Mouse (Mus musculus): ENCODE results near the gene Ferd3l. TPM values are rescaled to one million over a fixed set of nuclear protein-coding genes. Genes with fewer than 3 reads are reported as not detected.

The Ferd3l gene
- polyA plus RNA-seq, 1 experiment from 2014 or later: not detected

GRCm38 (mm10) chr12:33954931-33955565, 26.8 kb downstream of the Ferd3l start:
- H3K4me2 ChIP-seq (replicated peaks; ENCODE audit: low read depth): no peak overlapping the region
- 21% methylated on average over 8 of the region's 8 CpGs for WGBS
- no peak overlapping the region for H3K4me3 ChIP-seq (ENCODE audit: low read depth, low read length)
- no peak for TF ChIP-seq CTCF (IDR thresholded peaks at IDR 0.05; ENCODE audit: low read depth)
- no peaks in the 10 kb centered on the region for H3K36me3 ChIP-seq (ENCODE audit: control insufficient read depth, insufficient read depth)
- H3K9ac ChIP-seq (ENCODE audit: low read depth, low read length): no peak overlapping the region
- H3K27me3 ChIP-seq (replicated peaks; ENCODE audit: control insufficient read depth, insufficient read depth, low read length): peaks cover 57% of the 10 kb centered on the region
- no peak overlapping the region for H3K27ac ChIP-seq (ENCODE audit: low read depth, low read length)
- no peaks in the 10 kb centered on the region for H3K4me1 ChIP-seq (replicated peaks; ENCODE audit: control insufficient read depth, insufficient read depth, low read length)
- ATAC-seq: no peak
- no peaks in the 10 kb centered on the region for H3K9me3 ChIP-seq (ENCODE audit: control insufficient read depth)

- no peaks in the 10 kb centered on the region for H3K4me1 ChIP-seq (replicated peaks; ENCODE audit: control insufficient read depth, insufficient read depth, low read length)
- no peak for TF ChIP-seq CTCF (IDR thresholded peaks at IDR 0.05; ENCODE audit: low read depth)
- H3K4me2 ChIP-seq (replicated peaks; ENCODE audit: low read depth): peak overlapping the region; percentile 32; the same call in 1 of the 2 replicates
- no peak for ATAC-seq
- H3K36me3 ChIP-seq (ENCODE audit: control insufficient read depth, insufficient read depth): no peaks in the 10 kb centered on the region
- 6% methylated on average over 28 of the region's 28 CpGs for WGBS
- no peaks in the 10 kb centered on the region for H3K9me3 ChIP-seq (ENCODE audit: control insufficient read depth)
- H3K9ac ChIP-seq (ENCODE audit: low read depth, low read length): no peak overlapping the region
- no peak overlapping the region for H3K4me3 ChIP-seq (ENCODE audit: low read depth, low read length)
- H3K27ac ChIP-seq (ENCODE audit: low read depth, low read length): no peak overlapping the region
- H3K27me3 ChIP-seq (replicated peaks; ENCODE audit: control insufficient read depth, insufficient read depth, low read length): peaks cover 59% of the 10 kb centered on the region
These were observed 27.5 kb downstream of the Ferd3l start for GRCm38 (mm10) chr12:33955606-33956295.

DNA sequence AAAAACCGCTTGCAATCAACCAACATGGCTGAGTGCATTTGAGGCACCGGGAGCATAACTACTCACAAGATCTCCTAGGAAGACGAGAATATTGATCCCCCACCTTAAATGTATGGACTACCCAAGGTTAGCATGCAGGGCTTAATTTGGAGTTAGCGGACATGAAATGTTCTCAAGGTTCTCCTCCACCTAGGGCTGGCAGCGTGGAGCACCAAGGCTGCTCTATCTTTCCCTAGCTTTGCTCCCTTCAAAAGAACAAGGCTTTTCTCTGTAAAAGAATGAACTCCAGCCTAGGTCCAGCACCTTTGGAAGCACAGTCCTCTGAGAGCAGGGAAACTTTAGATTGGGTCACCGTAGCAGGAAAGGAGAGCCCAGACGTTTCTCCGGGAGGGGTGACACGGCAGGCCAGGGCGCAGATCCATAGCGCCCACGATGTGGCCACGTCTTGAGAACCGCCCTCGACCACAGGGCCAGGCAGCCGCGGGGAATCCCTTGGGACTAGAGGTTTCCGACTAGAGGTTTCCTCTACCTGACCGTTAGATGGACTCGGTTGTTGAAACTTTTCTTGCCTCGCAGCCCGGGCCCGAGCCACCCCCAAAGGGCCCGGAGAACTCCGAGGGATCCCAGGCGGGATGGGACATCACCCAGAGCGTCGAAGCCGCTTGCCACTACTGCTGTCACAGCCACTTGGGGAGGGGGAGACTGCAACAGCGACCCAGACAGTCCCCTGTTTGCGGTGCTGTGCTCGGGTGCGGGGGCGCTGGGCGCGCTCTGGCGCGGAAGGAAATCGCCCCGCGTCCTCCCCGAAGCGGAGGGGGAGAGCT, 28.6 kb downstream of the Ferd3l start:
- Histone ChIP-seq H3K27me3 (replicated peaks; ENCODE audit: control insufficient read depth, insufficient read depth, low read length) (peaks cover 67% of the 10 kb centered on the region), H3K36me3 (ENCODE audit: control insufficient read depth, insufficient read depth) (no peaks in the 10 kb centered on the region), H3K4me2 (replicated peaks; ENCODE audit: low read depth) (peak overlapping the region; percentile 86), H3K9ac (ENCODE audit: low read depth, low read length) (no peak overlapping the region), H3K9me3 (ENCODE audit: control insufficient read depth) (no peaks in the 10 kb centered on the region), H3K4me3 (ENCODE audit: low read depth, low read length) (peak overlapping the region; percentile 58), H3K27ac (ENCODE audit: low read depth, low read length) (no peak overlapping the region), H3K4me1 (replicated peaks; ENCODE audit: control insufficient read depth, insufficient read depth, low read length) (no peaks in the 10 kb centered on the region)
- TF ChIP-seq CTCF (IDR thresholded peaks at IDR 0.05; ENCODE audit: low read depth): no peak
- WGBS: 3% methylated on average over 38 of the region's 43 CpGs
- ATAC-seq: 0 out of 2 replicates have a peak, but pooled peaks have one; percentile 10

DNA sequence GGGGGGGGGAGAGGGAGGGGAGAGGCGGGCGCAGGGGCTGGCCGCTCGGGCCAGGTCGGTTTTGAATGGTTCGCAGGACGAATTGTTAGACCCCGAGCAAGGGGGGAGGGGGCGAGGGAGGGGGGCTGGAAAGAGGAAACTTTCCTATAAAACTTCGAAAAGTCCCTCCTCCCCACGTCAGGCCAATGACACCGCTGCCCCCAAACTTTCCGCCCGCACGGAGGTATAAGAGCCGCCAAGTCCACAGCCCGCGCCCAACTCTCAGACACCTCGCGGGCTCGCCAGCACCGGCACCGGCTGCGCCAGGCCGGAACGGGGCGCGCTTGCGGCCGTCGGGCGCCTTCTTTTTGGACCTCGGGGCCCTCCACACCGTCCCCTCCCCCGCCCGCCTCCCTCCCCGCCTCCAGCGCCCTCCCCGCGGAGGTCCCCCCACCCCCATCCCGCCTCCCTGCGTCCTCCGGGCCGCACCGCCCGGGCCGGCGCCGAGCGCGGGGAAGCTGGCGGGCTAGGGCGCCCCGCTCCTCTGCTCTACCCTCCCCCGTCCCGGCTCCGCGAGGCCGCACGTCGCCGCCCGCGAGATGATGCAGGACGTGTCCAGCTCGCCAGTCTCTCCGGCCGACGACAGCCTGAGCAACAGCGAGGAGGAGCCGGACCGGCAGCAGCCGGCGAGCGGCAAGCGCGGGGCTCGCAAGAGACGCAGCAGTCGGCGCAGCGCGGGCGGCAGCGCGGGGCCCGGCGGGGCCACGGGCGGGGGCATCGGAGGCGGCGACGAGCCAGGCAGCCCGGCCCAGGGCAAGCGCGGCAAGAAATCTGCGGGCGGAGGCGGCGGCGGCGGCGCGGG, 29.4 kb downstream of the Ferd3l start, which contains the start of gene Twist1:
Gene Twist1 (plus strand): TSS at position 272 of the 841 bp plus-strand sequence.
- Histone ChIP-seq H3K9ac (ENCODE audit: low read depth, low read length) (peak within 1 kb of the TSS; percentile 22), H3K9me3 (ENCODE audit: control insufficient read depth) (no peaks in the 10 kb centered on the region), H3K36me3 (ENCODE audit: control insufficient read depth, insufficient read depth) (no peaks in the 10 kb centered on the region), H3K4me2 (replicated peaks; ENCODE audit: low read depth) (peak within 1 kb of the TSS; percentile 86), H3K4me1 (replicated peaks; ENCODE audit: control insufficient read depth, insufficient read depth, low read length) (no peaks in the 10 kb centered on the region), H3K4me3 (ENCODE audit: low read depth, low read length) (peak within 1 kb of the TSS; percentile 58), H3K27me3 (replicated peaks; ENCODE audit: control insufficient read depth, insufficient read depth, low read length) (peaks cover 75% of the 10 kb centered on the region), H3K27ac (ENCODE audit: low read depth, low read length) (peak within 1 kb of the TSS; percentile 3; the same call in 1 of the 2 replicates)
- no peak for TF ChIP-seq CTCF (IDR thresholded peaks at IDR 0.05; ENCODE audit: low read depth)
- under 1% methylated on average over 75 of the region's 105 CpGs for WGBS
- ATAC-seq: peak; percentile 49

- no peak overlapping the region for H3K27ac ChIP-seq (ENCODE audit: low read depth, low read length)
- peak overlapping the region; percentile 58 for H3K4me3 ChIP-seq (ENCODE audit: low read depth, low read length)
- TF ChIP-seq CTCF (IDR thresholded peaks at IDR 0.05; ENCODE audit: low read depth): no peak
- H3K4me2 ChIP-seq (replicated peaks; ENCODE audit: low read depth): peak overlapping the region; percentile 86
- no peaks in the 10 kb centered on the region for H3K9me3 ChIP-seq (ENCODE audit: control insufficient read depth)
- H3K4me1 ChIP-seq (replicated peaks; ENCODE audit: control insufficient read depth, insufficient read depth, low read length): no peaks in the 10 kb centered on the region
- H3K36me3 ChIP-seq (ENCODE audit: control insufficient read depth, insufficient read depth): no peaks in the 10 kb centered on the region
- WGBS: 1% methylated on average over 55 of the region's 56 CpGs
- H3K9ac ChIP-seq (ENCODE audit: low read depth, low read length): peak overlapping the region; percentile 22
- ATAC-seq: no peak
- peaks cover 79% of the 10 kb centered on the region for H3K27me3 ChIP-seq (replicated peaks; ENCODE audit: control insufficient read depth, insufficient read depth, low read length)
These were observed 30.3 kb downstream of the Ferd3l start for GRCm38 (mm10) chr12:33958241-33959194.
